Mouse (Mus musculus): ENCODE measurements around the gene Pdxdc1. TPM values are rescaled to one million over a fixed set of nuclear protein-coding genes. Genes with fewer than 3 reads are reported as not detected.
A peak's percentile ranks its signal among the peaks of the same experiment; 100 is the strongest.
"Not testable (repeated sequence)": the region's sequence is repeated elsewhere in the genome, so short reads cannot be mapped to it uniquely, and the experiment has no call there.

Gene Pdxdc1
- 56.7 and 62.4 TPM in 2 replicates for polyA plus RNA-seq (2015; fragmentation: Nextera tagmentation; extraction: Ambion mirVana)

GRCm38 (mm10) chr16:13902888-13903483 lies at the start of gene Pdxdc1, which contains the start of gene Mpv17l:
Gene Pdxdc1, minus strand, starts transcription at chr16:13903131.
Gene Mpv17l, plus strand, starts transcription at chr16:13903161.
- under 1% methylated on average over 35 of the region's 57 CpGs for WGBS
- Histone ChIP-seq H3K4me3 (peak within 1 kb of the TSS; percentile 89), H3K9me3 (replicated peaks) (no peaks in the 10 kb centered on the region), H3K36me3 (ENCODE audit: poor library complexity, severe bottlenecking) (no peaks in the 10 kb centered on the region), H3K27ac (peak within 1 kb of the TSS; percentile 84), H3K9ac (peak within 1 kb of the TSS; percentile 86), H3K4me1 (peaks cover 19% of the 10 kb centered on the region), H3K4me2 (peak within 1 kb of the TSS; percentile 83), H3K27me3 (no peaks in the 10 kb centered on the region)
- ATAC-seq, result peak; percentile 97

DNA sequence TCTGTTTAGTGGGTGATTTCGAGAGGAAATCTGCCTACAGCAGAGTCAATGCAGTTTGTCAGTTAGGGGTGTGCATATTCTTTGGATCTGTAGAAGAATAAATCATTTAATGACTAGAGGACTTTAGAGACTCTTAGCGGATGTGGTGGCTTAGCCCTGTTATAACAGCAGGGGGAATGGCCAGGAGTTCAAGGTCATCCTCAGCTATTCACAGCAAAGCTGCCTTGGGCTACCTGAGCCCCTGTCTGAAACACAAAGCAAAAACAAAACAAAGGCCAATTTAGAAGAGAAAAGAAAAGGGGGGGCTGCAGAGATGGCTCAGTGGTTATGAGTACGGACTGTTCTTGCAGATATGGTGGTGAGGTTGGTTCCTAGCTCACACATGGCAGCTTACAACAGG lies 48.3 kb upstream of the Pdxdc1 start:
- H3K9ac ChIP-seq, result no peak overlapping the region
- H3K27ac ChIP-seq, result no peak overlapping the region
- no peak overlapping the region for H3K4me2 ChIP-seq
- H3K9me3 ChIP-seq (replicated peaks), result no peaks in the 10 kb centered on the region
- H3K4me1 ChIP-seq, result no peaks in the 10 kb centered on the region
- ATAC-seq, result no peak
- no peaks in the 10 kb centered on the region for H3K36me3 ChIP-seq (ENCODE audit: poor library complexity, severe bottlenecking)
- H3K4me3 ChIP-seq, result no peak overlapping the region
- H3K27me3 ChIP-seq, result no peaks in the 10 kb centered on the region
- WGBS, result 62% methylated on average over 3 of the region's 3 CpGs

- no peaks in the 10 kb centered on the region for H3K9me3 ChIP-seq (replicated peaks)
- 0 out of 2 replicates have a peak, but pooled peaks cover under 1% of the 10 kb centered on the region for H3K4me1 ChIP-seq
- no peak overlapping the region for H3K27ac ChIP-seq
- H3K4me3 ChIP-seq, result no peak overlapping the region
- ATAC-seq, result no peak
- H3K4me2 ChIP-seq, result no peak overlapping the region
- H3K27me3 ChIP-seq, result 0 out of 2 replicates have a peak, but pooled peaks cover 12% of the 10 kb centered on the region
- H3K9ac ChIP-seq, result no peak overlapping the region
- 92% methylated on average over 1 of the region's 1 CpGs for WGBS
- H3K36me3 ChIP-seq (ENCODE audit: poor library complexity, severe bottlenecking), result no peaks in the 10 kb centered on the region
Measured at GRCm38 (mm10) chr16:13946306-13946705, 43.4 kb upstream of the Pdxdc1 start.

GRCm38 (mm10) chr16:13945153-13945552 lies 42.2 kb upstream of the Pdxdc1 start:
- no peak for ATAC-seq

GRCm38 (mm10) chr16:13944752-13945151 lies 41.8 kb upstream of the Pdxdc1 start:
- no peaks in the 10 kb centered on the region for H3K36me3 ChIP-seq (ENCODE audit: poor library complexity, severe bottlenecking)
- no peak overlapping the region for H3K9ac ChIP-seq
- H3K9me3 ChIP-seq (replicated peaks), result no peaks in the 10 kb centered on the region
- peaks cover 15% of the 10 kb centered on the region; the same call in 1 of the 2 replicates for H3K27me3 ChIP-seq
- H3K4me1 ChIP-seq, result 0 out of 2 replicates have a peak, but pooled peaks cover 9% of the 10 kb centered on the region
- no peak overlapping the region for H3K4me2 ChIP-seq
- no peak for ATAC-seq
- WGBS, result 89% methylated on average over 5 of the region's 5 CpGs
- H3K4me3 ChIP-seq, result no peak overlapping the region
- H3K27ac ChIP-seq, result no peak overlapping the region

More at GRCm38 (mm10) chr16:13945153-13945552, 42.2 kb upstream of the Pdxdc1 start:
- no peaks in the 10 kb centered on the region for H3K9me3 ChIP-seq (replicated peaks)
- H3K4me3 ChIP-seq, result no peak overlapping the region
- peaks cover 15% of the 10 kb centered on the region; the same call in 1 of the 2 replicates for H3K27me3 ChIP-seq
- no peak overlapping the region for H3K9ac ChIP-seq
- H3K4me2 ChIP-seq, result no peak overlapping the region
- H3K36me3 ChIP-seq (ENCODE audit: poor library complexity, severe bottlenecking), result no peaks in the 10 kb centered on the region
- 0 out of 2 replicates have a peak, but pooled peaks cover 9% of the 10 kb centered on the region for H3K4me1 ChIP-seq
- H3K27ac ChIP-seq, result no peak overlapping the region
- 88% methylated on average over 4 of the region's 4 CpGs for WGBS

DNA sequence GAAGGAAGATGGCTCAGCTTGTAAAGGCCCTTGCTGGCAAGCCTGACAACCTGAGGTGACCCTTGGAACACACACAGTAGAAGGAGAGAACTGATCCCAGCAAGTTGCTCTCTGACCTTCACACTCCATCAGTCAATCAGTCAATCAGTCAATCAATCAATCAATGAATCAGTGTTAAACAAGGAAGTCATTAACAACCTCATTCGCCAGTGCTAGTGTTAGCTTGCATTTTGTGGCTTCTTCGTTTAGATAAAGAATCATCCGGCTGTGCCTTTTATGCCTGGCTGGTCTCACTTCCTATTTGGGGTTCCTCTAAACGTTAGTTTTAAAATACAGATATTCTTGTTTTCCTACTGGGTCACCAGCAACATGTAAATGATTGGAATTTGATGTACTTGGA lies 41.2 kb upstream of the Pdxdc1 start:
- no peak overlapping the region for H3K4me2 ChIP-seq
- no peak overlapping the region for H3K9ac ChIP-seq
- no peaks in the 10 kb centered on the region for H3K9me3 ChIP-seq (replicated peaks)
- ATAC-seq, result no peak
- H3K27me3 ChIP-seq, result peaks cover 15% of the 10 kb centered on the region; the same call in 1 of the 2 replicates
- no peak overlapping the region for H3K27ac ChIP-seq
- H3K4me3 ChIP-seq, result no peak overlapping the region
- WGBS, result 65% methylated on average over 4 of the region's 4 CpGs
- 0 out of 2 replicates have a peak, but pooled peaks cover 9% of the 10 kb centered on the region for H3K4me1 ChIP-seq
- H3K36me3 ChIP-seq (ENCODE audit: poor library complexity, severe bottlenecking), result no peaks in the 10 kb centered on the region

- Histone ChIP-seq H3K4me3 (peak overlapping the region; percentile 61), H3K36me3 (ENCODE audit: poor library complexity, severe bottlenecking) (no peaks in the 10 kb centered on the region), H3K4me1 (0 out of 2 replicates have a peak, but pooled peaks cover 9% of the 10 kb centered on the region), H3K4me2 (peak overlapping the region; percentile 97), H3K9me3 (replicated peaks) (no peaks in the 10 kb centered on the region), H3K27ac (no peak overlapping the region), H3K9ac (peak overlapping the region; percentile 74), H3K27me3 (peaks cover 15% of the 10 kb centered on the region; the same call in 1 of the 2 replicates)
- WGBS, result 3% methylated on average over 34 of the region's 34 CpGs
- peak; percentile 79 for ATAC-seq
Measured at GRCm38 (mm10) chr16:13940847-13941395, 38.0 kb upstream of the Pdxdc1 start.

- Histone ChIP-seq H3K4me1 (0 out of 2 replicates have a peak, but pooled peaks cover 9% of the 10 kb centered on the region), H3K27ac (no peak overlapping the region), H3K4me3 (peak overlapping the region; percentile 61), H3K36me3 (ENCODE audit: poor library complexity, severe bottlenecking) (no peaks in the 10 kb centered on the region), H3K4me2 (peak overlapping the region; percentile 97), H3K9me3 (replicated peaks) (no peaks in the 10 kb centered on the region), H3K9ac (peak overlapping the region; percentile 74), H3K27me3 (peaks cover 15% of the 10 kb centered on the region; the same call in 1 of the 2 replicates)
- ATAC-seq, result peak; percentile 99
- WGBS, result 4% methylated on average over 28 of the region's 28 CpGs
Measured at GRCm38 (mm10) chr16:13940139-13940846, 37.4 kb upstream of the Pdxdc1 start.

GRCm38 (mm10) chr16:13927456-13928075 lies 24.6 kb upstream of the Pdxdc1 start:
- Histone ChIP-seq H3K4me1 (no peaks in the 10 kb centered on the region), H3K27ac (no peak overlapping the region), H3K27me3 (no peaks in the 10 kb centered on the region), H3K9me3 (replicated peaks) (no peaks in the 10 kb centered on the region), H3K4me2 (no peak overlapping the region), H3K36me3 (ENCODE audit: poor library complexity, severe bottlenecking) (no peaks in the 10 kb centered on the region), H3K4me3 (no peak overlapping the region), H3K9ac (no peak overlapping the region)
- ATAC-seq, result no peak
- 93% methylated on average over 4 of the region's 4 CpGs for WGBS

GRCm38 (mm10) chr16:13922966-13923365 lies 20.0 kb upstream of the Pdxdc1 start:
- H3K9me3 ChIP-seq (replicated peaks); H3K4me2 ChIP-seq; H3K27me3 ChIP-seq; ATAC-seq; H3K9ac ChIP-seq; H3K36me3 ChIP-seq (ENCODE audit: poor library complexity, severe bottlenecking); H3K4me3 ChIP-seq; H3K27ac ChIP-seq; H3K4me1 ChIP-seq: not testable (repeated sequence)
- WGBS, result 98% methylated on average over 5 of the region's 5 CpGs

GRCm38 (mm10) chr16:13922499-13922898 lies 19.6 kb upstream of the Pdxdc1 start:
- H3K9ac ChIP-seq; H3K4me3 ChIP-seq; ATAC-seq; H3K4me1 ChIP-seq; H3K36me3 ChIP-seq (ENCODE audit: poor library complexity, severe bottlenecking); H3K27me3 ChIP-seq; H3K27ac ChIP-seq; H3K4me2 ChIP-seq; H3K9me3 ChIP-seq (replicated peaks): not testable (repeated sequence)
- 91% methylated on average over 3 of the region's 3 CpGs for WGBS

DNA sequence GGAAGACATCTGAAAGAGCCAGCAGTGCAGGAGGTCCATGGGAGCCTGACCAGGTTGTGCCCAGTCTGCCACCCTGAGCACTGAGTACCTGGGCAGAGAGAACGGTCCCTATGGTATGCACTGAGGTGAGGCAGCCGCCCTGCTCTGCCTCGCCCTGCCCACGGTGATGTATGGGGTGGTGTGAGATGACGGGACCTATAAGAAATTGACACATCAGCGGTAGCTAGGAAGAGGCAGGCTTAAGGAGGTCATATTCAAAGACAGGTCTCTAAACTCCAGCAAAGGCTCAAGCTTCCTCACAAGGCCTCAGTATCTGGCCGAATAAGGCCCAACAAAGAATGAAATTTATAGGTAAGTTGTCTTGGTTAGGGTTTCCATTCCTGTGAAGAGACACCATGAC lies 18.9 kb upstream of the Pdxdc1 start:
- WGBS, result 96% methylated on average over 7 of the region's 7 CpGs
- no peak for ATAC-seq
- no peaks in the 10 kb centered on the region for H3K9me3 ChIP-seq (replicated peaks)
- no peak overlapping the region for H3K4me3 ChIP-seq
- no peaks in the 10 kb centered on the region for H3K27me3 ChIP-seq
- H3K4me2 ChIP-seq, result no peak overlapping the region
- H3K9ac ChIP-seq, result no peak overlapping the region
- H3K27ac ChIP-seq, result no peak overlapping the region
- no peaks in the 10 kb centered on the region for H3K4me1 ChIP-seq
- no peaks in the 10 kb centered on the region for H3K36me3 ChIP-seq (ENCODE audit: poor library complexity, severe bottlenecking)

Measured in forebrain, embryonic 13.5 days (tissue).